Comparison of ENCODE assay signal across 7 mouse cellular contexts in genomic region chr2:68435494-68436255, GRCm38 (mm10). TPM values are rescaled to one million over a fixed set of nuclear protein-coding genes. Genes with fewer than 3 reads are reported as not detected.
A peak's percentile ranks its signal among the peaks of the same experiment; 100 is the strongest.
DNase-seq lines count a peak whose midpoint lies in the region; ATAC-seq and TF ChIP-seq lines count a peak whose summit lies in the region.

No protein-coding gene starts in this region.

- 28% methylated on average over 15 of the region's 15 CpGs for WGBS in midbrain, postnatal 0 days

- DNase-seq in CD8-positive naive resting alpha-beta T cell, adult 2 months (ENCODE audit: low read depth in 2 of 2, low spot score in 2 of 2) = peak; percentile 42 to 48
- DNase-seq in midbrain, postnatal 0 days (ENCODE audit: low spot score) = no peak
- no peak for DNase-seq in right cerebral cortex, postnatal 4 days
- no peak for DNase-seq in urinary bladder, postnatal 4 days (ENCODE audit: low spot score in 2 of 2)
- DNase-seq in left cerebral cortex, postnatal 4 days = no peak

- no peak for TF ChIP-seq CTCF in midbrain, postnatal 0 days (IDR thresholded peaks at IDR 0.05)

- no peaks in the 10 kb centered on the region for H3K9me3 ChIP-seq in midbrain, postnatal 0 days (ENCODE audit: low read length)

- ATAC-seq in activated CD4-positive, CD25-positive, alpha-beta regulatory T cell, adult 4 months = peak; percentile 61
- ATAC-seq in inflammation-experienced regulatory T-cells, adult 6 months = peak; percentile 68
- ATAC-seq in midbrain, postnatal 0 days (ENCODE audit: low FRiP score) = peak; percentile 38; the same call in 1 of the 2 replicates

- H3K4me1 ChIP-seq in midbrain, postnatal 0 days (ENCODE audit: insufficient read depth, low read length) = no peaks in the 10 kb centered on the region; the same call in 1 of the 2 replicates

- intact Hi-C loops in left cerebral cortex, postnatal 4 days (cut with DNase I) = no loop called here

- no peaks in the 10 kb centered on the region for H3K36me3 ChIP-seq in midbrain, postnatal 0 days (ENCODE audit: insufficient read depth, low read length)

- H3K27me3 ChIP-seq in midbrain, postnatal 0 days (ENCODE audit: insufficient read depth, low read length) = no peaks in the 10 kb centered on the region

- H3K9ac ChIP-seq in midbrain, postnatal 0 days (replicated peaks; ENCODE audit: low read length, poor library complexity, severe bottlenecking) = no peak overlapping the region

- H3K4me2 ChIP-seq in midbrain, postnatal 0 days (ENCODE audit: low read depth, low read length, poor library complexity, severe bottlenecking) = peak overlapping the region; percentile 13

- H3K4me3 ChIP-seq in midbrain, postnatal 0 days (ENCODE audit: low read depth, low read length) = no peak overlapping the region

- no peak overlapping the region for H3K27ac ChIP-seq in midbrain, postnatal 0 days (ENCODE audit: low read depth, low read length)

RNA-seq across cellular contexts. Expression of gene Stk39, which starts 36.4 kb away (rescaled TPM):
- polyA plus RNA-seq in activated CD4-positive, CD25-positive, alpha-beta regulatory T cell, adult 4 months (2017; shearing (Covaris generic)) = 10 to 100 TPM; 14.6 to 15.9 TPM
- polyA plus RNA-seq in inflammation-experienced regulatory T-cells, adult 6 months (2017; shearing (Covaris generic)) = 10 to 100 TPM; 18.2 to 26.0 (median 18.6) TPM
- 33.9 and 37.9 TPM in 2 replicates for total RNA-seq in midbrain, postnatal 0 days (2014; rRNA removed)
- 20.9 and 23.4 TPM in 2 replicates for polyA plus RNA-seq in midbrain, postnatal 0 days (2015; fragmentation: Nextera tagmentation; extraction: Ambion mirVana)
- total RNA-seq in left cerebral cortex, postnatal 4 days (2021) = 10 to 100 TPM; 48.2 to 53.6 TPM

Comparison
In these comparisons a context has a peak if more than half of its experiments do, and no peak if none do; other contexts are left out.
1. DNase-seq: peak in CD8-positive naive resting alpha-beta T cell, adult 2 months (2 of 2); none in midbrain, postnatal 0 days (single experiment), right cerebral cortex, postnatal 4 days (single experiment), urinary bladder, postnatal 4 days (0 of 2) and left cerebral cortex, postnatal 4 days (single experiment).
2. Peak in every context shown above with its lines, with median percentiles within 50 percentile points of each other: ATAC-seq.